In the genomic region with DNA sequence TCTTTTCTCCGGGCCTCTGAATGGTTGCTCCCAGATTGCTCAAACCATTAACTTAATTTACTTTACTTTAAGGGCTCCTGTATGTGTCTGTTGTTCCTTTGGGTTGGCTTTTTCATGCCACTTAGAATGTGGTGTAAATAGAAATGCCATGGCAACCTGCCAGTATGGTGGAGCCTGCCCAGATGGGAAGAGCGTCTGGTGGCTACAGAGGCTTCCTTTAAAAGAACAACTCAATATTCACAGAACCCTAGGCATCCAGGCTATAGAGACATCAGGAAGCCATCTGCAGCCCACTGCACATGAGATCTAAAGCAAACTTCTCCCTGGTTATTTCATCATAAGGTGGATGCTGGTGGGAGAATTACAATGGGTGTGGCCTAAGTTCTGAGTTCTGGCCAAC, we compare ENCODE assay signal across 16 mouse cellular contexts. TPM values are rescaled to one million over a fixed set of nuclear protein-coding genes. Genes with fewer than 3 reads are reported as not detected.
DNase-seq lines count a peak whose midpoint lies in the region; ATAC-seq and TF ChIP-seq lines count a peak whose summit lies in the region.
"Had no signal": no experiment of that assay in that cellular context is flagged by ENCODE, and none has a peak within 500 bp of the region (broad histone marks: within the 10 kb centered on the region; RNA-seq: fewer than 3 reads in every experiment).

No protein-coding gene starts in this region.

- 0 out of 2 replicates have a peak, but pooled peaks cover 5% of the 10 kb centered on the region for H3K4me1 ChIP-seq in forebrain, embryonic 13.5 days
- H3K4me1 ChIP-seq in forebrain, embryonic 10.5 days, result 0 out of 2 replicates have a peak, but pooled peaks cover 4% of the 10 kb centered on the region
- H3K4me1 ChIP-seq in midbrain, embryonic 14.5 days (ENCODE audit: control insufficient read depth, insufficient read depth, low read length), result no peaks in the 10 kb centered on the region
- no peaks in the 10 kb centered on the region for H3K4me1 ChIP-seq in midbrain, embryonic 11.5 days (ENCODE audit: control insufficient read depth, insufficient read depth, low read length)
- H3K4me1 ChIP-seq in stomach, postnatal 0 days (replicated peaks; ENCODE audit: control insufficient read depth, insufficient read depth), result no peaks in the 10 kb centered on the region
- H3K4me1 ChIP-seq: hindbrain, embryonic 15.5 days; limb, embryonic 15.5 days had no signal

- no peak overlapping the region for H3K4me2 ChIP-seq in forebrain, embryonic 13.5 days
- no peak overlapping the region for H3K4me2 ChIP-seq in midbrain, embryonic 14.5 days (ENCODE audit: low read length)
- H3K4me2 ChIP-seq in midbrain, embryonic 11.5 days, result no peak overlapping the region
- H3K4me2 ChIP-seq in stomach, postnatal 0 days (replicated peaks; ENCODE audit: low read depth), result no peak overlapping the region
- H3K4me2 ChIP-seq: hindbrain, embryonic 15.5 days; limb, embryonic 15.5 days had no signal

- no peak for TF ChIP-seq EP300 in stomach, postnatal 0 days (optimal IDR thresholded peaks at IDR 0.05)

- peaks cover 7% of the 10 kb centered on the region; the same call in 1 of the 2 replicates for H3K9me3 ChIP-seq in forebrain, embryonic 13.5 days (replicated peaks)
- peaks cover 10% of the 10 kb centered on the region for H3K9me3 ChIP-seq in forebrain, embryonic 10.5 days
- peaks cover 6% of the 10 kb centered on the region; the same call in 1 of the 2 replicates for H3K9me3 ChIP-seq in midbrain, embryonic 14.5 days (ENCODE audit: control insufficient read depth, low read length)
- no peaks in the 10 kb centered on the region for H3K9me3 ChIP-seq in midbrain, embryonic 11.5 days (ENCODE audit: control insufficient read depth, low read length)
- H3K9me3 ChIP-seq in stomach, postnatal 0 days (ENCODE audit: control insufficient read depth, low read length), result no peaks in the 10 kb centered on the region
- H3K9me3 ChIP-seq: hindbrain, embryonic 15.5 days had no signal

- peak; percentile 50; the same call in 1 of the 2 replicates for ATAC-seq in forebrain, embryonic 13.5 days
- ATAC-seq in midbrain, embryonic 14.5 days (ENCODE audit: low FRiP score, low TSS enrichment), result no peak
- ATAC-seq in midbrain, embryonic 11.5 days (ENCODE audit: low FRiP score), result no peak
- ATAC-seq in stomach, postnatal 0 days (ENCODE audit: low FRiP score, low TSS enrichment), result no peak

- no peak overlapping the region for H3K27ac ChIP-seq in forebrain, embryonic 13.5 days
- no peak overlapping the region for H3K27ac ChIP-seq in forebrain, embryonic 10.5 days
- H3K27ac ChIP-seq in midbrain, embryonic 14.5 days (replicated peaks; ENCODE audit: low read depth, low read length), result no peak overlapping the region
- no peak overlapping the region for H3K27ac ChIP-seq in midbrain, embryonic 11.5 days (ENCODE audit: low read depth, low read length)
- H3K27ac ChIP-seq in stomach, postnatal 0 days (replicated peaks), result no peak overlapping the region
- H3K27ac ChIP-seq: hindbrain, embryonic 15.5 days; limb, embryonic 15.5 days; macrophage had no signal

- no peaks in the 10 kb centered on the region for H3K27me3 ChIP-seq in forebrain, embryonic 13.5 days
- H3K27me3 ChIP-seq in forebrain, embryonic 10.5 days (ENCODE audit: poor library complexity, severe bottlenecking), result no peaks in the 10 kb centered on the region
- no peaks in the 10 kb centered on the region for H3K27me3 ChIP-seq in midbrain, embryonic 14.5 days (ENCODE audit: control insufficient read depth, insufficient read depth, low read length)
- no peaks in the 10 kb centered on the region for H3K27me3 ChIP-seq in midbrain, embryonic 11.5 days (ENCODE audit: control insufficient read depth, insufficient read depth, low read length)
- H3K27me3 ChIP-seq in stomach, postnatal 0 days (ENCODE audit: control insufficient read depth, insufficient read depth, low read length), result no peaks in the 10 kb centered on the region
- H3K27me3 ChIP-seq: hindbrain, embryonic 15.5 days; limb, embryonic 15.5 days had no signal

- TF ChIP-seq CTCF in stomach, postnatal 0 days (IDR thresholded peaks at IDR 0.05; ENCODE audit: low read depth), result no peak

- no peak overlapping the region for H3K9ac ChIP-seq in forebrain, embryonic 13.5 days
- no peak overlapping the region for H3K9ac ChIP-seq in midbrain, embryonic 14.5 days (replicated peaks; ENCODE audit: low read length)
- no peak overlapping the region for H3K9ac ChIP-seq in midbrain, embryonic 11.5 days (ENCODE audit: low read length)
- no peak overlapping the region for H3K9ac ChIP-seq in stomach, postnatal 0 days (ENCODE audit: low read length)
- H3K9ac ChIP-seq: hindbrain, embryonic 15.5 days; limb, embryonic 15.5 days had no signal

- H3K4me3 ChIP-seq in forebrain, embryonic 13.5 days, result no peak overlapping the region
- H3K4me3 ChIP-seq in forebrain, embryonic 10.5 days, result no peak overlapping the region
- H3K4me3 ChIP-seq in midbrain, embryonic 14.5 days (replicated peaks; ENCODE audit: low read depth, low read length), result no peak overlapping the region
- no peak overlapping the region for H3K4me3 ChIP-seq in midbrain, embryonic 11.5 days (ENCODE audit: low read depth, low read length)
- no peak overlapping the region for H3K4me3 ChIP-seq in stomach, postnatal 0 days (ENCODE audit: low read depth, low read length)
- H3K4me3 ChIP-seq: hindbrain, embryonic 15.5 days; limb, embryonic 15.5 days; myocyte had no signal

- H3K36me3 ChIP-seq in forebrain, embryonic 13.5 days (ENCODE audit: poor library complexity, severe bottlenecking), result no peaks in the 10 kb centered on the region
- no peaks in the 10 kb centered on the region for H3K36me3 ChIP-seq in forebrain, embryonic 10.5 days (replicated peaks)
- H3K36me3 ChIP-seq in midbrain, embryonic 14.5 days (ENCODE audit: control insufficient read depth, insufficient read depth, low read length), result no peaks in the 10 kb centered on the region
- no peaks in the 10 kb centered on the region for H3K36me3 ChIP-seq in midbrain, embryonic 11.5 days (ENCODE audit: control insufficient read depth, insufficient read depth, low read length)
- no peaks in the 10 kb centered on the region for H3K36me3 ChIP-seq in stomach, postnatal 0 days (ENCODE audit: control insufficient read depth, insufficient read depth, low read length)
- H3K36me3 ChIP-seq: G1E; hindbrain, embryonic 15.5 days had no signal

- WGBS in forebrain, embryonic 13.5 days, result 44% methylated on average over 2 of the region's 2 CpGs
- 84% methylated on average over 2 of the region's 2 CpGs for WGBS in forebrain, embryonic 10.5 days
- 83% methylated on average over 2 of the region's 2 CpGs for WGBS in midbrain, embryonic 14.5 days
- WGBS in midbrain, embryonic 11.5 days, result 84% methylated on average over 2 of the region's 2 CpGs
- 63% methylated on average over 2 of the region's 2 CpGs for WGBS in stomach, postnatal 0 days

- no peak for DNase-seq in forebrain, embryonic 10.5 days (ENCODE audit: extremely low spot score, low spot score)
- DNase-seq in midbrain, embryonic 14.5 days, result peak; percentile 3
- no peak for DNase-seq in midbrain, embryonic 11.5 days (ENCODE audit: low spot score, missing footprints)
- peak; percentile 41 to 65 for DNase-seq in layer of hippocampus, adult 18-20 months (ENCODE audit: low spot score in 2 of 2)
- peak; percentile 6 for DNase-seq in right cerebral cortex, postnatal 25 days
- no peak for DNase-seq in stomach, postnatal 0 days (ENCODE audit: low spot score)
- no peak for DNase-seq in spleen, postnatal 14 days (ENCODE audit: low spot score in 2 of 2)
- DNase-seq: kidney, postnatal 14 days; thymus, postnatal 25 days had no signal

RNA-seq across cellular contexts. Expression of a gene that starts 18.6 kb away (rescaled TPM):
- 0.11 and 0.13 TPM in 2 replicates for polyA plus RNA-seq in forebrain, embryonic 13.5 days (2015; fragmentation: Nextera tagmentation; extraction: Ambion mirVana)
- polyA plus RNA-seq in forebrain, embryonic 10.5 days (2016; fragmentation: Nextera tagmentation; extraction: Ambion mirVana), result 0.58 and 0.61 TPM in 2 replicates
- 0.42 and 0.50 TPM in 2 replicates for polyA plus RNA-seq in midbrain, embryonic 14.5 days (2014; fragmentation: Nextera tagmentation; extraction: Ambion mirVana)
- polyA plus RNA-seq in midbrain, embryonic 11.5 days (2014; fragmentation: Nextera tagmentation; extraction: Ambion mirVana), result 0.55 and 0.56 TPM in 2 replicates
- 1 to 10 TPM; 5.6 to 6.5 TPM for total RNA-seq in layer of hippocampus, adult 18-20 months (2021)
- polyA plus RNA-seq in stomach, postnatal 0 days (2015; fragmentation: Nextera tagmentation; extraction: Ambion mirVana), result 1.9 and 2.6 TPM in 2 replicates
- total RNA-seq: granulocyte monocyte progenitor cell, adult 5-6 weeks had no signal
- polyA plus RNA-seq: G1E, macrophage, myocyte had no signal

Comparison
In these comparisons a context has a peak if more than half of its experiments do, and no peak if none do; other contexts are left out.
1. DNase-seq: peak in midbrain, embryonic 14.5 days (single experiment), layer of hippocampus, adult 18-20 months (2 of 2) and right cerebral cortex, postnatal 25 days (single experiment); none in forebrain, embryonic 10.5 days (single experiment), midbrain, embryonic 11.5 days (single experiment), stomach, postnatal 0 days (single experiment) and spleen, postnatal 14 days (0 of 2).